Mouse (Mus musculus): ENCODE results near the gene Gm20388.

GRCm38 (mm10) chr8:122349357-122350297 is 2439.0 kb downstream of the Gm20388 start:
- no peak for TF ChIP-seq POLR2A (IDR thresholded peaks at IDR 0.05; ENCODE audit: borderline replicate concordance, insufficient read depth, low read length)
- TF ChIP-seq CTCF (IDR thresholded peaks at IDR 0.05; ENCODE audit: borderline replicate concordance, insufficient read depth, low read depth, low read length): no peak
